Mouse (Mus musculus) cerebellum, adult 11-12 months (tissue): ENCODE data around the gene Zc3h12d.
"Not testable (repeated sequence)": the region's sequence is repeated elsewhere in the genome, so short reads cannot be mapped to it uniquely, and the experiment has no call there.

ENCODE experiments used
- DNase-seq: peaks from one replicate; pipeline ENCODE4 v3.0.0; 2022

The Zc3h12d gene

DNA sequence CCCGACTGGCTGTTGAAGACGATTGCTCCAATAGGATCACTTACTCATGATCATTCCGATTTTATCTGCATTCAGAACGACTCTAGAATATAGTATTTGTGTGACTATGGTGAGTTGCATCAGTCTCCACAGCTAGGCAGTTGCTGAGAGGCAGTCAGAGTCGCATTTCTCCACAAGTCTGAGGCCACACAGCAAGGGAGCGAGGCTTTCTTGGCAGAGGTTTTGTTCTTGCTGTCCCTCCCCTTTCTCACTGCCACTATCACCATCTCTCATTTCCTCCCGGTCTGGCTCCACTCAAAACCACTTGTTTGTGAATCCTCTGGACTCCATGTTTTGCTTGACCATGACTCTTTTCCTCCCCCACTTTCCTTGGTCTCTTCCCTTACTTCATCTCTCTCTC is 41.9 kb downstream of the Zc3h12d start:
- DNase-seq: no peak

DNA sequence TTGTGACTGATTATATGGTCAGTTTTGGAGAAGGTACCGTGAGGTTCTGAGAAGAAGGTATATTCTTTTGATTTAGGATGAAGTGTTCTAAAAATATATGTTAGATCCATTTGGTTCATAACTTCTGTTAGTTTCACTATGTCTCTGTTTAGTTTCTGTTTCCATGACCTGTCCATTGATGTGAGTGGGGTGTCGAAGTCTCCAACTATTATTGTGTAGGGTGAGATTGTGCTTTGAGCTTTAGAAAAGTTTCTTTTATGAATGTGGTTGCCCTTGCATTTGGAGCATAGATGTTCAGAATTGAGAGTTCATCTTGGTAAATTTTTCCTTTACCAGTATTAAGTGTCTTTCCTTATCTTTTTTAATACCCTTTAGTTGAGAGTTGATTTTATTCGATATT is 48.0 kb downstream of the Zc3h12d start:
- not testable (repeated sequence) for DNase-seq

DNA sequence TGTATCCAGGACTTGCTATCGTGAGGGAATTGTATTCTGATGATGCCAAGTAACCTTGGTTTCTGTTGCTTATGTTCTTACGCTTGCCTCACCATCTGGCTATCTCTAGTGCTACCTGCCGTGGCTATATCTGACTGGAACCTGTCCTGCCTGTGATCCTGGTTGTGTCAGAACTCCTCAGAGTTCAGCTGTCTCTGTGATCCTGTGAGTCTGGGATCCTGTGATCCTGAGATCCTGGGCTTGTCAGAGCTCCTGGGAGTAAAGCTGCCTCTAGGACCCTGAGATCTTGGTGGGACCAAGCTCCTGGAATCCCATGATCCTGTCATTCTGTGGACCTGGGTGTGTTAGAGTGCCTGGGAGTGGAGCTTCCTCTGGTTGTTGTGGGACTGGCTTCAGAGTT is 49.7 kb downstream of the Zc3h12d start:
- DNase-seq: no peak

DNA sequence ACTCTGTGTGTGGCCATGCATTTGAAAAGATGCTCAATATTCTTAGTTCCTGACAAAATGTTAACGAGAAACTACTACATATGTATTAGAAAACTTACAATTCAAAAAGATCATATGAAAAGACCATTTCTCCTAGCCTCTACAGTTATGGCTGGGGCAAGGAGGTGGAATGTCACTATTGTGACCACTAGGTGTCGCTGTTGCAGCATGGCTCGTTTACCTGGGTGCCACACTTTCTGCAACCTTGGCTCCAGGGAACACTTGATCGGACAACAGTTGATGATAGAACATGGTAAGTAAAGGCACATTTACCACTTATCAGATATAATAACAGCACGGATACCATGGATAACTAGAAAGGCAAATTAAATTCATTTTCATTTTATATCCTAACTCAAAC is 51.3 kb downstream of the Zc3h12d start:
- peak; percentile 48 for DNase-seq

DNA sequence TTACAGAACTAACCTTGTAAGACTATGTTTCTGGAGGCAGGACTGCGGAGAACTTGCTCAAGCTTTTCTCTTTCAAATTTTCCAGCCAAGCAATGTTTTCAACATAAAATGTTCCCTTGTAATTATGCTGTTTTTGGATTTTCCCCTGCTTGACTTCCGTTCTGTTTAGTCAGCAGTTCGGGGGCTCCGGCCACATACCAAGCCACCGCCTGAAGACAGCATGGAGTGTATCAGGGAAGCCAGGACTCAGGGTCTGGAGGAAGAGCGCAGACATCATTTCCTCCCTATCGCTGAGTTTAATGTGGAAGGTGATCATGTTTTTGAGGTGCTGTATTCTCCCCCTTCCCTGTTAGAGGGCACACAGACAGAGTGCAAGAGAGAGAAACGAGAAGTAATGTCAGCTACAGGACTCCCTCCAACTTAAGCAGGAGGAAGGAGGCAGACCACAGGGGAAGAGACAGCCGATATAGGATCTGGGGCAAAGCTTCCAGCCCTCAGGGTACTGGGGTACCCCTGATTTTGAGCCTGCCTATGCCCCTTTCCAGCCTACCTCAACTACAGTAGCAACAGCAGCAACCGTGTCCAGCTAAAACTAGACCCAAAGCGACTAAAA is 56.1 kb downstream of the Zc3h12d start:
- DNase-seq: no peak

DNA sequence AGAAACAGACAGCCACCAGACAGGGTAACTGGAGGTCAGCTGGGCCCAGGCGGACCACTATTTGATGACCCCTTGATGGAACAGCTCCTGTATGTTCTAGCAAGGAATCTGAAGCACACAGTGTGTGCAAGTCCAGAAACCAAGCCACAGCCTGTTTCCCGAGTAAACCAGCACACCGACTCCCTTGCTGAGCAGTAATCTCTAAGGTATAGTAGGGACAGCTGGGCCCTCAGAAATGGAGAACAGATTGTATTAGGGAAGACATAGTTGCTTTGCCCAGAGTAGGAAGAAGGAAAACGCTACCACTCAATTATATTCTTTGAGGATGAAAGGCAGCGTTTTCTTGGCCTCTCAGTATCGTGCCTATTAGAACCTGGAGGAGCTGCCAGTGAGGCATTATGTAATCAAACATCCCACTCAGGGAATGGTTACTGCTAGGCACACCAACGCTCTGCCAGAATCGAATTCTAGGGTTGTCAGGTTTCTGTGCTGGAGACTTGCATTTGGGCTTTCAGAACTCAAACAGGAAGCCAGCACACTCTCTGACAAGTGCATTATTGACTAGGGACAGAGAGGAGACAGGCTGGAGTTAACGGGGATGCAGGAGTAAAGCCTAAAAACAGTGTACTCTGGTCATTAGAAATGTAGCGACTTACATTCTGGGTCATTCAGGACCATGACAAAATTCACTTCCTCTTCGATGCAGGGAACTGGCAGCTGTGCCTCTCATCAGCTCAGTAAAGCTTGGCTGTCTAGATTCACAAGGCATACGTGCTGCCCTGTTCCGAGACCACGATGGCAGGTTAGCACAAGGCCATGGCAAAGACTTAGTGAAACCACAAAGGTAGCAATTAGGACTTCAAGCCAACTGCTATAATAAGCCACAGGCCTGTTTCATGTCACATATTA is 68.7 kb downstream of the Zc3h12d start:
- DNase-seq: no peak

DNA sequence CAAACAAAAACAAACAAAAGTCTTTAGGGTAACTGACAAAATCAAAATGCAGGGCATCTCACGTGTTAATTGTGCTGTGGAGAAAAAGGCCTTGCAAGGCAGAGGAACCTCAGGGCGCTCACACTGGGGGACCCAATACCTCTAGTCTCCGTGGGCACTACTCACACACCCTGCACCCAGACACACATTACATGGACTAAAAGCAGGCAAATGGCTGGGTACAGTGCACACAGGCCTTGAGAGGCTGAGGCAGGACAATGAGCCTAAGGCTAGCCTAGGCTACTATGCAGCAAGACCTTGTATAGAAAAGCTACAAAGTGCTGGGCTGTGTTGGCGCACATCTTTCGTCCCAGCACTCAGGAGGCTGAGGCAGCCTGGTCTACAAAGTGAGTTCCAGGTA is 71.9 kb downstream of the Zc3h12d start:
- DNase-seq: no peak

DNA sequence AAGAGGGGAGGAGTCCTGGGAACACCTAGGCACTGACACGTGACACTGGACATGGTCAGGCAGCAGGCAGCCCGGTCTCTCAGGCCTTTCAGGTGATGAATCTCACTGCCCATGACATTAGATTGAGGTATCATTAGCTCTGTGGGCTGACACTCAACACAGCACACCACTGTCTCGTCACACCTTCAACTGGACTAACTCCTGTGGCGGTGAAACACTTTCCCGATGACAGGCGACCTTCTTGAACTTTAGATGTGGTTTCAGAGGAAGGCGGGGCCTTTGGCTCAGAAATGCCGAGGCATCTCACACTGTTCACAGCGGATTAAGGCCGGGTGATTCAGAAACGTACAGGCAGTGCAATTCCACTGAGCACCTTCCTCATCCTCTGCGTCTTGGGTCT is 74.9 kb downstream of the Zc3h12d start:
- DNase-seq: no peak

DNA sequence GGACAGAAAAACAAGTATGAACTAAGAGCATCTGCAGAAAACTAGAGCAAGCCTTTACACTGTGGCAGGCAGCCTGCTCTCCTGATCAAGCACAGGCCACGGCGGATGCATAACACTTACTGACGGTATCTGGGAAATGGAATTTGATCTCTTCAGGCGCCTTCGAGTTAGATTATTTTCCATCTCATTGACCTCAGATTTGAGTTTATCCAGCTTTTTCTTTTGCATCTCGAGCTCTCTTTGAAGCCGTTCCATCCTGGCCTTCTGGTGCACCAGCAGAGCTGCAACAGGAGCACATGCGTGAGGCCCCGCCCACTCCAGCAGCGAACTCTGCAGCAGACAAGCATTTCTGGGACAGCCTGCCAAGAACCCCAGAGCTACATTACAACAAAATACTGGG is 79.0 kb downstream of the Zc3h12d start:
- peak; percentile 46 for DNase-seq
